Mouse (Mus musculus) liver, postnatal 0 days (tissue): Measurements from ENCODE around the gene Foxn1.

Experiments
- CTCF ChIP-seq: sonication (generic); IDR thresholded peaks from 2 replicates; pipeline ENCODE4 v1.5.1; 2016; ENCODE audit warnings: antibody characterized with exemption, low read depth
- EP300 ChIP-seq: IDR thresholded peaks from 2 replicates; pipeline ENCODE4 v1.6.1; 2016; ENCODE audit warnings: antibody characterized with exemption, low read depth, mild to moderate bottlenecking

GRCm38 (mm10) chr11:78430195-78430878 lies 44.0 kb upstream of the Foxn1 start:
- no peak for TF ChIP-seq CTCF
- TF ChIP-seq EP300: no peak
